Mouse (Mus musculus) spleen, embryonic (tissue): ENCODE results near the gene Scg5.

Source experiments
- CTCF ChIA-PET: fragments of 350-600 bp; sonication (Branson Sonifier 250); formaldehyde crosslinking; loops from one replicate; lab custom pipeline; 2022; lab: Charles Lee

The Scg5 gene

DNA sequence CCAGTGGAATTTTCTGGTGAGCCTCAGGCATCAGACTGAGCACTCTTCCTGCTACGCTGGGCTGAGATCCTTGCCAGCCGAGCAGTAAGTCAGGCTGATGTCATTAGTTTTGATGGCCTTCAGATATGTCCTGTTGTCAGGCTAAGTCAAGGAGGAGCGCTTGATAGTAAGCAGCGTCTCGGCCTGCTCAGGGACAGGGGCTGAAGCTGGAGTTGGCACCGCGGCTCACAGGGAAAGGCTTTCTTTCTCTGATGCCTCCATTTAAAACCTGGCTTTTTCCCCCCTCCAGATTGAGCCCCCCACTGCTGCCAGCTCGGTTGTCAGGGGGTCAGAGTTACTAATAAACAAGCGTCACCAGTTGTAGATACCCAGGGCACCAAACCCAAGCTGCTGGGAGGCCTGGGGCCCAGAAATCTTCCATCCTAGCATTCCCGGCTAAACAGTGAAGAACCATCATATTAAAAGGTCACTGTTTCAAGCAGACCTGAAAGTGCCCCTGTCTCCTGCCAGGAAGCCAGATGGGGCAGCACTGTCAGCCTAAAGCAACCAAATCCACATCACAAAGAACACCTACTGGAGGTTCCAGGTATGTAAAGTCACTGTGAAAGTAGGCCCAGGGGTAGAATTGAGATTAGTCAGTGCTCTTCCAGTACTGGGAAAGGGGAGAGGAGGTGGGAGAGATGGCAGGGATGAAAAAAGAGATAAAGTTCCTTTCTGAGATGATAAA lies 21.9 kb downstream of the Scg5 start:
- CTCF ChIA-PET = no interaction called here

DNA sequence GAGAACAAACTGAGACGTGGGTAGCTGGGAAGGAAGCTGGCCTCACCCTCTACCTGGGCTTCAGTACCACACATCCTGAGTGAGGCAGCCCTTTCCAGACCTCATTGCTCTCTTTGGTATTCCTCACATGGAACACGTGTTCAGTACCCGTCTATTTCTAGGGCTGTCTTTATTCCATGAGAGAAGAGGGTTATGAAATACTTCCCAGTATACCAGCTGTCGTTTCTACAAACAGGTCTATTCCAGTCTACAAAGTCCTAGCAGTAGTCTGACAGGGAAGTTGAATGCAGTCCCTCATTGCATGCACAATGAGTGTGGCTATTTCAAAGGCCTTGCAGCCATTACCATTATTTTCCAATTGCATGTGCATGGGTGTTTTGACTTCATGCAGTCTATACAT lies 23.2 kb downstream of the Scg5 start:
- CTCF ChIA-PET = no interaction called here

DNA sequence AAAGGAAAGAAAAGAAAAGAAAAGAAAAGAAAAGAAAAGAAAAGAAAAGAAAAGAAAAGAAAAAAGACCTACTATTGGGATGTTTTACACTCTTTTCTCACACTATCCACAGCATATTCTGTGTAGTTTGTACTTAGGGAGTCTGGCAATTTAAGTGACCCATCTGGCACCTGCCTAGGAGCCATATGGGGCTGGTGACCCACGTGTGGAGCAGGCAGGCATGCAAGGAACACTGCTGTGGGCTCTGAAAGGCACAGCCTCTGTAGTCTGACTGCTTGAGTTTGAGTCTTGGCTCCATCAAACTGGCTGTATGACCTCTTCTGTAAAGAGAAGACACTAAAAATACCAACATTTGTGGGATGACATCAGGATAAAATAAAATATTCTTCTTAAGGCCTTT lies 25.2 kb downstream of the Scg5 start:
- CTCF ChIA-PET = no interaction called here

DNA sequence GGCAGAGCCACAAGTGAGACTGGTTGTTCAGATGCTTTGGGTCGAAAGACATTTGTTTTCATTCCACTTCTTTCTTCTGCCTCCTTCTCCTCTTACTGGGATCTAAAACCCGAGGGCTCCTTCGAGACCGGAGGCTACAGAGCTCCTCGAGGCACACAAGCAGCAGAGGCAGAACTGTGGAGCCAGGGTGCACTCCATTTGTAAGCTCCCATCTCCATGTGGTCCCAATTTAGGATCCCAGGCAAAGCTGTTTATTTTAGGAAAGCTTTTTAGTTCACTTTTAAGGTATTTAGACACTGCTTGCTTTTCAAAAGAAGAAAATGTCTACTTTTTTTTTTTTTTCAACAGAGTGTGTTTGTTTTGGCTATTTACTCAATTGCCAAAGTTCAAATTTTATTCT lies 28.1 kb downstream of the Scg5 start:
- CTCF ChIA-PET = no interaction called here

DNA sequence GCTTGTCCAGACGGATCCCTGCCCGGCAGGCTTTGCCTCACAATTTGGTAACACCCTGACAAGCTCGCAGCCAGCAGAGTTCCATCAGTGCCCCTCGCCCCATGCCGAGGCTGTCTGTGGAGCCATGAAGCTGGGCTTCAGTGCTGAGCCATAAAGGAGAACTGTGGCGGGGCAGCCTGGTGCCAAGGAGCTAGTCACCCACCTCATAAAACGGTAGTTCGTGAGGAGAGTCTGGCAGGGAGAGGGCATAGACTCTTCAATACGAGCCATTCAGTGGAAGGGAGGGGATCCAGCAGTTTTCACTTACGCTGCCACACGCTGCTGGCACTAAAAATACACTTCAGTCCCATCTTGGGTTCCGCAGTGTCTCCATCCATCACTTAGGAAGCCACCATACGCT lies 30.3 kb downstream of the Scg5 start:
- CTCF ChIA-PET = no interaction called here

DNA sequence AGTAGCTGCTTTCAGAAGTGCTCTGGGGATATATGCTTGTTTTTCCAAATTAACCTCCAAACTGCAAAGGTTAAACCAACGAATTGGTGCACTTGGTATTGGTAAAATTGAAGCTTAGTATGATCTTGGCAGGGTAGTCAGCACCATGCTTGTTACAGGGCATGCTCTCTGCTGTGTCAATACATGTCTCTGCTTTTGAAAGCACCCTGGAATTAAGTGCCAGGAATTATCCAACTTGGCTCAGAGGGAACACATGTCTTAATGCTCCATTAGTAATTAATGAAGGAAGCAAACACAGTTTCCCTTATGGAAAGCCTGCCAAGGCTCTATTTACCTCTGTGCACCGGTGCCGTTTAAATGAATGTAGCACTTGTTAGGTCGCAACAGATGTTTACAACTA lies 33.7 kb downstream of the Scg5 start:
- CTCF ChIA-PET = no interaction called here

DNA sequence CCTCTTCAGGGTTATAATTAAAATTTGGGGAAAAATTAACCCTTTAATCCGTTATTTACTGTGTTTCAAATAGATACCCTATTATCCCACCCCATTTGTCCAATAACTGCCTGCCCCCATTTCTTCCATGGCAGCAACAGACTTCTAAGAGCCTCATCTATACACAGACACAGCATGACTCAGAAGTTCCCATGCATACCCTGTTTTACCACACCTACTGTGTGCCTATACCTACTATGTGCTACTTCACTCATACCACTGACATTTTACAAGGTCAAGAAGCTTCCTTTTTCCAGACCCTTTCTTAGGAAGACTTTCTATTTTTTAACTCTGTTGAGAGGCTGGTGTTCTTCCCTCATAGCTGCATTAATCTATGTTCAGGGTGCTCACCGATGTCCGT lies 35.4 kb downstream of the Scg5 start:
- CTCF ChIA-PET = no interaction called here

DNA sequence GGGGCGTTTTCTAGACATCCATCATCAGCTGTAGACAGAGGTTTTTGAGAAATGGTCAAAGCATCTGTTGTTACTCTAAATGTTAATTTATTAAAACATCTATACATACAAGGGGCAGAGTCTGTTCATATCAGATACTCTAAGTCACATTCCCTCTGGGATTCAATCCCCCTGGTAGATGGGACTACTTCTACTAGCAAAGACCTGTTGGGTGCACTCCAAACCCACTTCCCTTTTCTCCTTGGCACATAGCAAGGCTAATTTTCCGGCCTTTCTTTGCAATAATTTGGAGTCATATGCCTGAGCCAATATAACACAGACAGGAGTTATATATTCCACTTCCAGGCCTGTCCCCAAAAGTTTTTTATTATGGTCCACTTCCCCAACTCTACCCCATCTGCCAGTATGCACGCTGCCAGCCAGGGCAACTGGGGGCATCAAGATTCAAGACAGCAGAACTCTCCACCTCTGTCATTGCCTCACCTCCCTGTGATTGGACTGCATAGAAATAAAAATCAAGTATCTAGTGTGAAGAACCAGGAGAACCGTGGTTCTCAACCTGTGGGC lies 40.0 kb downstream of the Scg5 start:
- CTCF ChIA-PET = no interaction called here

DNA sequence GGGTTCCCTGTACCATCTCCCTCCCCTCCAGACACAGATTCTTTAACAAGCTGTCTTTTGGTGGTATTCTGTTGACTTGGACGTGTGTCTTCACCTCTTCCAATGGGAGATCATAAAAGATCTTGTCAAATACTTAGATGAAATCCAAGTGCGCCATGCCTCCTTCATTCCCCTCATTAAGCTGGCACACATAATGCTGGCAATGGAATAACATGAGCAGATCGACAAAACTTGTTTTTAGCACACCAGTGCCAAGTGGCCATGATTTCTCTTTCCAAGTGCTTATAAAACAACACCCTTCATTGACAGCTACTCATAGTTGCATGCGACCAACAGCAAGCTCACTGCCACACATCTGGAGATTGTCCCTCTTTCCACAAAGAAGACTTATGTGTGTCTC lies 41.0 kb downstream of the Scg5 start:
- CTCF ChIA-PET = no interaction called here

DNA sequence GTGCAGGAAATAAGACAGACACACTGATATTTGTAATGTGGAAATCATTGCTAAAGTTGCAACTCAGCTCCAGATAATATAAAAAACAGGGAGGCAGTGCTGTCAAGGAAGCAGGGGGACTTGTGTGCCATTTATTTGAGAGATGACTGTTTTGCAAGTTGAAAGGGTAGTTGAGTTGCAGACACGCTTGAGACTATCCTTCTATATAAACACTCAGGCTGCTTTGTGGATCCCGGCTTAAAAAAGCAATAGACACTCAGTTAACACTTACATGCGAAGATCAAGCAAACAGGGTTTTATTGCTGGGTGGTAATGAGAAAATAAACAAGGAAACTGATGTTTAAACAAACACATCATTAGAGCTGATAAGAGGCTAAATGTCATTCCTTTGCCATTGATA lies 44.1 kb downstream of the Scg5 start:
- CTCF ChIA-PET = no interaction called here

DNA sequence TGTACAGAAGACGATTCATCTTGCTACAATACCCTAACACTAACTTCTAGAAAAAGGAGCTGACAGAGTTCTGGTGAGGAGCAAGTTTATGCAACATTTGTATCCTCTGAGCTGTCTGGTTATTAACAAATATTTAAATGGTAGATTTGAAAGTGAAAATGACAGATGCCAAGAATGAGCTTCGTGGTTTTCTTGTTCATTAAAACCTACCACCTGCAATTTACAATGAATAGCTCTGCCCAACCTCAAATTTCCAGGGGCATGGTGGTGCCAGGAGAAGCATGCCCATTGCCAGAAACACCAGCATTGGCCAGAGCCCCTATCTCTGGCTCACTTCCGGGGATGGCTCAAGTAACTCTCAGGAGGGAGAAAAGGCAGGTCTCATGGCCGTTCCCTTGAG lies 47.4 kb downstream of the Scg5 start:
- CTCF ChIA-PET = no interaction called here

DNA sequence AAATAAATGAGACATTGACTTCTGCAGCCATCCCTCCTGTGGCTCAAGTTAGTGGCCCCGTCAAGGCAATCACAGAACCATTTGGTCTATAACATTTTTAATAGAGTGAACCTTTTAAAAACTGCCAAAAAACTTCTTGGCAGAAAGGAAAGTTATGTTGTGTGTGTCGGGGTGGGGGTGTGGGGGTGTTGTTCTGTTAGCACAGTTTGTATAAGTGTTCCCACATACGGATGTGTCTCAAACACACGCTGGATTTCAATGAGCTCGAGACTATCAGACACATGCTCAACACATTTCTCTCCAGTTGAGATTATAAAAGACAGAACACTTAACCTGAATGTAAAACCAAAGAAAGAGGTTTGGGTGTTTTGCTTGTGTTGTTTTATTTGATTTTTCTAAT lies 47.8 kb downstream of the Scg5 start:
- CTCF ChIA-PET = no interaction called here

DNA sequence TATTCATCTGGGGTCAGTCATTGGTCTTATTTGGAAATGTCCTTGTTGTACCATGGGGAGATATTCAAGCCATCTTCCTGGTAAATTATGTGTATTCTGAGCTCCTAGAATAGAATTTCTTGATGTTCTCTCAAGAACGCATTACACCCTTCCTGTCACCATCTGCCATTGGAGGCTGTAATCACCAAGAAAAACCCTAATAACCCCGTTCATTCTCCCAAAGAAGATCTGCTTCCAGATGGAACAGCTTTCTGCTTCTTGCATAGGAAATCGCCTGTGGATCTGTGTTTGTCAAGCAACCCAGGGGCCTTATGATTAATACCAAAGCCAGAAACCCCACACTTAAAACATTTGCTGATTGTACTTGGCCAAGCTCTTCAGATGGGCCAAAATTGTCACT lies 49.6 kb downstream of the Scg5 start:
- CTCF ChIA-PET = no interaction called here

DNA sequence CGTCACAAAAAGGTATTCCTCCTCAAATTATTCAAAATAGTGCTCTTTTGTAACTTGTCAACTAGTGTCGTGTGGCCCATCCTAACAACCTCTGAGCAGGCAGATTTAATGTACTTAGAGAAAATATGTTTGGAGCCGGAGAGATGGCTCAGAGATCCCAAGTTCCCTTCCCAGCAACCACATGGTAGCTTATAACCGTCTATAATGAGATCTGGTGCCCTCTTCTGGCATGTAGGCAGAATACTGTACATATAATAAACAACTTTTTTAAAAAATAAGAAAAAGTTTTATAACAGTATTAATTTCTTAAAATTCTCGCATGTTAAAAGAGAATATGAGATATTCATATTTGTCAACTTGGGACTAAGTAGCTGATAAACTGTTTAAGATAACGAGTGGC lies 50.9 kb downstream of the Scg5 start:
- CTCF ChIA-PET = interaction anchor here (0.6 kb wide), 1 partner anchor 21 kb away, joined by 3 read pairs; no protein-coding TSS in a partner anchor

DNA sequence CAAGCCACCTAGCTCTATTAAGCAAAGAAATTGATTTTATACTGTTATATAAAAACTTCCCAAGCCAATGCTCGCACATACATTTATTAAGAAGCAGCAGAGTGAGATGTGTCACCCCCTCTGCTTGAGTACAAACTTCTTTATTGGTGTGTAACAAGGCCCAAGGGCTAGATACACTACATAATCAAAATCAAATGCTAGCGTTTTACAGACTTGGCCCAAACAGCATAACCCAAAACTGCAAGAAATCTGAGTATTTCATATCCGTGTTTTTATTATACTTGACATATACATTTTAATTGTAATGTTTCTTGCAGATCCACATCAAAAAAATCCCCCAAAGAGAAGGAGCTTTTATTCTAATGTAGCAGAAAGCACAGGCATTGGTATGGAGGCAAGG lies 52.6 kb downstream of the Scg5 start:
- CTCF ChIA-PET = no interaction called here

DNA sequence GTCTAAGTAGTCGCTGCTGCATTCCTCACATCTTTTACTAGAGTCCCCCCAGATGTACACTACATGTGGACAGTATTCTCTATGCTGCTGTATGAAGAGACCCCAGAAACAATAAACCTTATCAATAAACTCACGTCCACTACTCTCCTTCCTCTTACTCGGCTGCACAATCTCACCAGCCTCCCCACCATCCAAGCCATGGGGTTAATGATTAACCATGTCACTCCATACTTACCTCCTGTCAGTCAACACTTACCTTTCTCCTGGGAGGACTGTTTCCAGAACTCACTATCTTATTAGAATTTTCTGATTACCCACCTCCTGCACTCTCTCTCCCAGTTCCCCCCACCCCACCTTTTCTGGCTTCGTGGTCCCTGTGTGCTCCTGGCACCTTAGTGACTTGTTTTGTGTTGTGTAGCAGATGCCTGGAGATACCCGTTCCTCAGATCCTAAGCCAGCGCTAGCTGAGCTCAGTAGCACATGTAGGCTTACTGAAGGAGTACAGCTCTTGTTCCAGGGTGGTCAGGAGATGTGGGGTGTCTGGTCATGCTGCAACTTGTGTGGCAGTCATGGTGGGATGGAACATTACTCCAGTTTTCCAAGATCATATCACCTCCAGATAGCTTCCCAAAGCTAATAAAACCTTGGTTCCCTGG lies 54.6 kb downstream of the Scg5 start:
- CTCF ChIA-PET = interaction anchor here (0.6 kb wide), 1 partner anchor 507 kb away, joined by 3 read pairs; no protein-coding TSS in a partner anchor

DNA sequence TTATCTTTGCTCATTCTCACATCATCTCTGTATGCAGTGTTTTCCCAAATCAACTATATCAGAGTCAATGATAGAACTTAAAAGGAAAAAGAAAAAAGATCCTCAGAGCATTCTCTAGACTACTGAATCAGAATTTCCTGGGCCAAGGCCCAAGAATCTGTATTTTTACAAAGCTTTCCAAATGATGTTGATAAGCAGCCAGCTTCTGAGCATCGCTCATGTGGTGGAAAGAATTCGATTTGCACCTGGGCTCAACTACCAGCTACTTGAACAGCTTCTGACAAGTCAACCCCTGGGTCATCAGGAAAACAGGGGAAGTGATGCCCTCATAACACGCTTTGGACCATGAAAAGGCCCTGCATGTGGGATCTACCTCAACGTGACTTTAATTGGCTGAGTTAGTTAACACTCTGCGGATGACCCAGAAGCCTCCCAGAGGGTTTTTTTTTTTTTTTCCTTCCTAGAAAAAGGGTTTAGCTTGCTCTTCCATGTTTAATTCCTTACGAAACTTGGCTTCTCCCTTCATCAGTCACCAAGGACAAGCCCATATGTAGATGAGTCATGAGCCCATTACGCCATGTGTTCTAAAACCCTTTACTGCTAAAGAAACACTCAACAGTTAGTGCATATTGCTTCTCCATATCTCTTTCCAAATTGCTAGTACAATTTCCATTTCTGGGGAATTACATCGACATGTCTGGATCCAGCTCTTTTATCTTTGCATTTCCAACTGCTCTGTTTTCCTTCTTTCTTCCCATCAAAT lies 60.2 kb downstream of the Scg5 start:
- CTCF ChIA-PET = no interaction called here

DNA sequence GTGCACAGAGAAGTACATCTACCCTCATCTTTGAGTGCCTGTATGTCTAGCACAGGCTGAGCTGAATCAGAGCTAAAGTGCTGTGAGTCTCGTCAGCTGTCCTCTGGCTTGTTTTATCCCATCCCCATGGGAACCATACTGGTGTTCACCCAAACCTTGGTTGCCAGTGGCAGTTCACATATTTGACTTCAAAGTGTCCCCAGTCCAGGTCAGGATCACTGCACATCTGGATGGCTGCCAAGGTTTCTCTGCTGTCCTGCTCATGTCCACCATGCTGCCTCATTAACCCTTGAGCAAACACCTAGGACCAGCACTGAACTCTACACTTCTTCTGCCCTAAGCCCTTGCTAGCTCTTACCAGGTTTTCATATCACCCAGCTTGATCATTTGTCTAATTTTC lies 63.0 kb downstream of the Scg5 start:
- CTCF ChIA-PET = no interaction called here

DNA sequence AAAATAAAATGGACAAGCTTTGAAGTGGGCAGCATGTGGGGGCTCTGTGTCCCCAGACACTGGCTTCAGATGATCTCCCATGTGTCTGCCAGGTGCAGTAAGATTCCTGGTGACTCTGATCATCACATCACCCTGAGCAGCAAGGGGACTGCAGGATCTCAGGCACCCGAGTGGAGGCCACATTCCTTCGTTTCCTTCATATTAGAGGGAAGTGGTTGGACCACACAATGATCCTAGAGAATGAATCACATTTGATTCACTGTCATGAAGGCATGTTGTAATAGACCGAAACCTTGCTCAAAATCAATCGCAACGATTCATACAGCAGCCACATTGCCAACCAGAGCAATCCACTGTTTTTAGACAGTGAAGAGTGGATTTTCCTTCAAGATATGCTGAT lies 64.0 kb downstream of the Scg5 start:
- CTCF ChIA-PET = no interaction called here

DNA sequence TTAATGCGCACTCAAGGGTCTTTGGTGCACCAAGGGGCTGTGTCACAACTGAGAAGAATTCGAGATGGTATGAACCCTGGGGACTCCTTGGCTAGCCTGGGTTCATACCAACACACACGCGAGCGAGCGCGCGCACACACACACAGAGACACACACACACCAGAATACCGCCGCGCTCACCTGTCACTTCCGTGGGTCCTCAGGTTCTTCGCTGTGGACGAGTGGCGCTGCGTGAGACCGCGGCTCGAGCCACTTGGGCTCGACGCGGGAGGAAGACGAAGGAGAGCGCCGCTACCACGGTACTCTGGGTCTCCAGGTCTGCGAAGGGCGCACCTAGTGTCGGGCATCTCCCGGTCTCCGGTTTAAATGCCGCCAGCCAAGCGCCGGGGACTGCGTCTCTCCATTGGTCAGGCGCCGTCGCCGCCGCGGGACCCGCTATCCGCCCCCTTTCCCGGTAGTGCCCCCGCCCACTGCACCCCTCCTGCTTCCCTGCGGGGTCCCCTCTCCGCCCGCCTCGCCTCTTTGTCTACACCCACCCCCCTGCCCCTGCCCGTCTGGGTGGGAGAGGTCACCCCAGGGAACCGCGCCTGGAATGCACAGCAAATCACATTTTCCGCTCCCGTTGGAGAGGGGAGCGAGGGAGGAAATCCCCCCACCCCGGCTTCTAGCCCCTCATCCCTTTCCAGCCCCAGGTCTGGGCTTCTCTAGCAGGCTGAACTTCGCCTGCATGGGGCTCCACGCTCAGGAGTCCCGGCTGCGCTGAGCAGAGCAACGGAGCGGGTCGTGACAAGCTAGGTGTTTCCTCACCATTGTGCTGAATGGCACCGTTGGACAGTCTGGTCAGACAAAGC lies 70.4 kb downstream of the Scg5 start, which contains the start of gene Grem1:
Grem1 (minus strand) TSS at position 336 of the 851 bp plus-strand sequence.
- CTCF ChIA-PET = no interaction called here
